Mouse (Mus musculus) heart, embryonic 11.5 days (tissue): Measurements from ENCODE around the gene Gm8947. TPM values are rescaled to one million over a fixed set of nuclear protein-coding genes. Genes with fewer than 3 reads are reported as not detected.
"Not testable (repeated sequence)": the region's sequence is repeated elsewhere in the genome, so short reads cannot be mapped to it uniquely, and the experiment has no call there.

Experiments used
- ATAC-seq: fragments of 200-750 bp; cut with Nextera tagmentation; replicated peaks from 2 replicates; pipeline ENCODE4 v1.8.0; 2017; ENCODE audit warnings: moderate library complexity; ENCODE audit not compliant: insufficient number of reproducible peaks, low FRiP score, low TSS enrichment
- H3K27ac ChIP-seq: fragments of 300-500 bp; sonication (generic); 2 replicates; pipeline ENCODE4 v1.5.1; 2014; ENCODE audit warnings: mild to moderate bottlenecking, low read depth, low read length
- H3K27me3 ChIP-seq: fragments of 300-500 bp; sonication (generic); 2 replicates; pipeline ENCODE4 v1.6.1; 2014; ENCODE audit warnings: mild to moderate bottlenecking, low read length, mixed read lengths; ENCODE audit not compliant: control insufficient read depth, insufficient read depth
- H3K36me3 ChIP-seq: fragments of 300-500 bp; sonication (generic); 2 replicates; pipeline ENCODE4 v1.6.1; 2014; ENCODE audit warnings: mild to moderate bottlenecking, low read length, moderate library complexity, mixed read lengths; ENCODE audit not compliant: control insufficient read depth, insufficient read depth
- H3K4me1 ChIP-seq: fragments of 300-500 bp; sonication (generic); 2 replicates; pipeline ENCODE4 v1.6.1; 2014; ENCODE audit warnings: low read length; ENCODE audit not compliant: control insufficient read depth, insufficient read depth
- H3K4me2 ChIP-seq: fragments of 300-500 bp; sonication (generic); 2 replicates; pipeline ENCODE4 v1.6.1; 2014; ENCODE audit warnings: mild to moderate bottlenecking, moderate library complexity
- H3K4me3 ChIP-seq: fragments of 300-500 bp; sonication (generic); 2 replicates; pipeline ENCODE4 v1.5.1; 2014; ENCODE audit warnings: low read depth, low read length
- H3K9ac ChIP-seq: fragments of 300-500 bp; sonication (generic); 2 replicates; pipeline ENCODE4 v1.6.1; 2014; ENCODE audit warnings: mild to moderate bottlenecking, low read depth, low read length, moderate library complexity
- H3K9me3 ChIP-seq: fragments of 300-500 bp; sonication (generic); replicated peaks from 2 replicates; pipeline ENCODE4 v1.6.1; 2016; ENCODE audit warnings: low read length; ENCODE audit not compliant: control insufficient read depth
- WGBS: fragments of 180-500 bp; shearing (Covaris S2); extraction: QIAGEN DNeasy Blood & Tissue Kit; methylation state at CpG from one replicate; pipeline ENCODE4 v1.1.7; 2014; ENCODE audit not compliant: insufficient replicate concordance; 5-methylcytosine and 5-hydroxymethylcytosine counted together
- polyA plus RNA-seq: library from polyadenylated mRNA; unstranded; fragments of >200 nt; fragmentation: Nextera tagmentation; extraction: Ambion mirVana; gene quantifications from 2 replicates; pipeline ENCODE4 v1.2.1, GENCODE M21; 2014

Gene Gm8947
- polyA plus RNA-seq, 1 experiment from 2014 or later, result 1.2 TPM

- not testable (repeated sequence) for H3K27ac ChIP-seq, H3K9me3 ChIP-seq, H3K36me3 ChIP-seq, H3K4me1 ChIP-seq, H3K4me2 ChIP-seq, H3K4me3 ChIP-seq, H3K9ac ChIP-seq, ATAC-seq, H3K27me3 ChIP-seq
- 82% methylated on average over 4 of the region's 8 CpGs for WGBS
Measured at GRCm38 (mm10) chr1:151209824-151210355, 17.7 kb downstream of the Gm8947 start, which contains the start of gene Gm47996. Gm47996 (plus strand) TSS chr1:151210131.

- not testable (repeated sequence) for H3K27ac ChIP-seq, H3K4me1 ChIP-seq, H3K9me3 ChIP-seq, H3K4me3 ChIP-seq, ATAC-seq, H3K27me3 ChIP-seq, H3K36me3 ChIP-seq, H3K9ac ChIP-seq, H3K4me2 ChIP-seq
- 55% methylated on average over 5 of the region's 5 CpGs for WGBS
Measured at GRCm38 (mm10) chr1:151211666-151212065, 19.5 kb downstream of the Gm8947 start.

- no peaks in the 10 kb centered on the region for H3K4me1 ChIP-seq
- WGBS, result 64% methylated on average over 2 of the region's 2 CpGs
- no peak overlapping the region for H3K27ac ChIP-seq
- no peak overlapping the region for H3K4me3 ChIP-seq
- H3K27me3 ChIP-seq, result no peaks in the 10 kb centered on the region
- H3K9ac ChIP-seq, result no peak overlapping the region
- H3K36me3 ChIP-seq, result no peaks in the 10 kb centered on the region
- no peak overlapping the region for H3K4me2 ChIP-seq
- ATAC-seq, result no peak
- no peaks in the 10 kb centered on the region for H3K9me3 ChIP-seq
Measured at GRCm38 (mm10) chr1:151214862-151215261, 22.7 kb downstream of the Gm8947 start.

- no peak overlapping the region for H3K4me2 ChIP-seq
- no peak for ATAC-seq
- H3K9ac ChIP-seq, result no peak overlapping the region
- no peaks in the 10 kb centered on the region for H3K9me3 ChIP-seq
- no peaks in the 10 kb centered on the region for H3K4me1 ChIP-seq
- no peaks in the 10 kb centered on the region for H3K27me3 ChIP-seq
- H3K4me3 ChIP-seq, result no peak overlapping the region
- 85% methylated on average over 1 of the region's 1 CpGs for WGBS
- H3K27ac ChIP-seq, result no peak overlapping the region
- H3K36me3 ChIP-seq, result no peaks in the 10 kb centered on the region
Measured at GRCm38 (mm10) chr1:151215985-151216384, 23.8 kb downstream of the Gm8947 start.

- no peak for ATAC-seq
- no peak overlapping the region for H3K27ac ChIP-seq
- H3K9me3 ChIP-seq, result no peaks in the 10 kb centered on the region
- no peak overlapping the region for H3K9ac ChIP-seq
- H3K4me3 ChIP-seq, result no peak overlapping the region
- H3K4me1 ChIP-seq, result no peaks in the 10 kb centered on the region
- 78% methylated on average over 3 of the region's 3 CpGs for WGBS
- no peaks in the 10 kb centered on the region for H3K27me3 ChIP-seq
- no peaks in the 10 kb centered on the region for H3K36me3 ChIP-seq
- H3K4me2 ChIP-seq, result no peak overlapping the region
Measured at GRCm38 (mm10) chr1:151216417-151216816, 24.2 kb downstream of the Gm8947 start.

- ATAC-seq, result no peak
- H3K4me3 ChIP-seq, result no peak overlapping the region
- H3K4me2 ChIP-seq, result no peak overlapping the region
- no peaks in the 10 kb centered on the region for H3K36me3 ChIP-seq
- H3K27ac ChIP-seq, result no peak overlapping the region
- no peaks in the 10 kb centered on the region for H3K9me3 ChIP-seq
- peaks cover 5% of the 10 kb centered on the region; the same call in 1 of the 2 replicates for H3K4me1 ChIP-seq
- 86% methylated on average over 5 of the region's 5 CpGs for WGBS
- H3K9ac ChIP-seq, result no peak overlapping the region
- no peaks in the 10 kb centered on the region for H3K27me3 ChIP-seq
Measured at GRCm38 (mm10) chr1:151219045-151219444, 26.9 kb downstream of the Gm8947 start.

GRCm38 (mm10) chr1:151220098-151220497 is 27.9 kb downstream of the Gm8947 start:
- Histone ChIP-seq H3K9me3 (no peaks in the 10 kb centered on the region), H3K9ac (no peak overlapping the region), H3K27me3 (no peaks in the 10 kb centered on the region), H3K4me3 (no peak overlapping the region), H3K4me1 (peaks cover 5% of the 10 kb centered on the region; the same call in 1 of the 2 replicates), H3K36me3 (no peaks in the 10 kb centered on the region), H3K4me2 (no peak overlapping the region), H3K27ac (no peak overlapping the region)
- WGBS, result 74% methylated on average over 7 of the region's 7 CpGs
- ATAC-seq, result no peak

- H3K27ac ChIP-seq, result no peak overlapping the region
- H3K4me1 ChIP-seq, result peaks cover 5% of the 10 kb centered on the region; the same call in 1 of the 2 replicates
- H3K36me3 ChIP-seq, result no peaks in the 10 kb centered on the region
- H3K4me3 ChIP-seq, result no peak overlapping the region
- no peaks in the 10 kb centered on the region for H3K27me3 ChIP-seq
- no peak for ATAC-seq
- no peaks in the 10 kb centered on the region for H3K9me3 ChIP-seq
- H3K4me2 ChIP-seq, result no peak overlapping the region
- WGBS, result 84% methylated on average over 10 of the region's 10 CpGs
- H3K9ac ChIP-seq, result no peak overlapping the region
Measured at GRCm38 (mm10) chr1:151222561-151223267, 30.5 kb downstream of the Gm8947 start.

GRCm38 (mm10) chr1:151223377-151223776 is 31.2 kb downstream of the Gm8947 start:
- no peak overlapping the region for H3K9ac ChIP-seq
- H3K4me3 ChIP-seq, result no peak overlapping the region
- H3K9me3 ChIP-seq, result no peaks in the 10 kb centered on the region
- H3K4me2 ChIP-seq, result no peak overlapping the region
- peaks cover 5% of the 10 kb centered on the region; the same call in 1 of the 2 replicates for H3K4me1 ChIP-seq
- H3K27me3 ChIP-seq, result no peaks in the 10 kb centered on the region
- WGBS, result 29% methylated on average over 1 of the region's 1 CpGs
- ATAC-seq, result no peak
- H3K27ac ChIP-seq, result no peak overlapping the region
- H3K36me3 ChIP-seq, result no peaks in the 10 kb centered on the region
